Mouse (Mus musculus): ENCODE measurements around the gene Stac. TPM values are rescaled to one million over a fixed set of nuclear protein-coding genes. Genes with fewer than 3 reads are reported as not detected.

Stac gene
- polyA plus RNA-seq (2015; fragmentation: Illumina TruSeq; extraction: RNeasy Lipid Tissue Mini Kit (QIAGEN cat#74804); ENCODE audit: low read depth, low replicate concordance) = 1.2 TPM

GRCm38 (mm10) chr9:111689680-111690483, at the start of gene Stac:
TSS of gene Stac (minus strand) at chr9:111690348.

All from brain, adult 10 weeks (tissue).